Mouse (Mus musculus) liver, adult 10 weeks (tissue): ENCODE results near the gene Thsd4. TPM values are rescaled to one million over a fixed set of nuclear protein-coding genes. Genes with fewer than 3 reads are reported as not detected.

Experiments
- polyA plus RNA-seq: library from polyadenylated mRNA; stranded (reverse); fragments of 350-450 nt; fragmentation: Illumina TruSeq; extraction: RNeasy Lipid Tissue Mini Kit (QIAGEN cat#74804); gene quantifications from one replicate; pipeline ENCODE4 v1.2.3, GENCODE M21; 2014; ENCODE audit warnings: low read depth, low replicate concordance

Gene Thsd4
- polyA plus RNA-seq: 0.24 TPM

GRCm38 (mm10) chr9:60521806-60522264 is at the start of gene Thsd4:
Gene Thsd4, minus strand, starts transcription at chr9:60522046.

DNA sequence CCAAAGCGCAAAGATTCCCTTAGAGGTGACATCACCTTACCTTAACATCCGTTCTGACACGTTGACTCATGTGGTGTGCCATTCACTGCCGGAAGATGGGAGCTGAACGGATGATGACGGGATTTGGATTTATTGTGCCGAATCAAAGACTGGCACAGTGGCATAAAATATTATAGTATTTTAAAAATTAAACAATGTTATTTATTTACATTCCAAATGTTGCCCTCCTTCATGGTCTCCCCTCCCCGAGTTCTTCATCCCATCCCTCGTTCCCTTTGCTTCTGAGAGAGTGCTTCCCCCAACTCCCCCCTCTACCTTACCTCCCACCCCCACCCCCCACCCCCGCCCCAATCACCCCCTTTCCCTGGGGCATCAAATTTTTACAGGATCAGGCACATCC is 561.3 kb downstream of the Thsd4 start, which contains the start of gene Nr2e3:
Gene Nr2e3 (minus strand): TSS at position 101 of the 400 bp plus-strand sequence.

Other genes starting within 250 kb of the Thsd4 start
- gene Lrrc49, start 166.1 kb upstream of the Thsd4 start, polyA plus RNA-seq: 0.90 TPM
- gene Larp6, start 190.9 kb upstream of the Thsd4 start, polyA plus RNA-seq: not detected